Comparison of ENCODE assay signal across 12 mouse cellular contexts in genomic region chr13:50322512-50322911, GRCm38 (mm10).
DNase-seq lines count a peak whose midpoint lies in the region; ATAC-seq and TF ChIP-seq lines count a peak whose summit lies in the region.
"Had no signal": no experiment of that assay in that cellular context is flagged by ENCODE, and none has a peak within 500 bp of the region (broad histone marks: within the 10 kb centered on the region; RNA-seq: fewer than 3 reads in every experiment).

No protein-coding gene starts in this region.

- H3K4me1 ChIP-seq in liver, embryonic 12.5 days: no peaks in the 10 kb centered on the region
- H3K4me1 ChIP-seq in forebrain, embryonic 16.5 days (replicated peaks; ENCODE audit: control insufficient read depth, insufficient read depth, low read length): no peaks in the 10 kb centered on the region
- H3K4me1 ChIP-seq: limb, embryonic 15.5 days had no signal

- H3K4me2 ChIP-seq in liver, embryonic 12.5 days: no peak overlapping the region
- H3K4me2 ChIP-seq in forebrain, embryonic 16.5 days (ENCODE audit: low read length): no peak overlapping the region
- H3K4me2 ChIP-seq: limb, embryonic 15.5 days had no signal

- no peaks in the 10 kb centered on the region for H3K36me3 ChIP-seq in liver, embryonic 12.5 days
- no peaks in the 10 kb centered on the region for H3K36me3 ChIP-seq in forebrain, embryonic 16.5 days (ENCODE audit: control insufficient read depth, insufficient read depth)
- H3K36me3 ChIP-seq: limb, embryonic 15.5 days had no signal

- no peak for ATAC-seq in liver, embryonic 12.5 days
- no peak for ATAC-seq in forebrain, embryonic 16.5 days

- H3K4me3 ChIP-seq in gastrocnemius, adult 2 months: no peak overlapping the region
- H3K4me3 ChIP-seq in liver, embryonic 12.5 days: no peak overlapping the region
- no peak overlapping the region for H3K4me3 ChIP-seq in forebrain, embryonic 16.5 days (replicated peaks; ENCODE audit: low read length)
- H3K4me3 ChIP-seq: erythroblast, embryonic 14.5 days; limb, embryonic 15.5 days; myocyte had no signal

- H3K9ac ChIP-seq in liver, embryonic 12.5 days: no peak overlapping the region
- H3K9ac ChIP-seq in forebrain, embryonic 16.5 days (replicated peaks; ENCODE audit: low read depth, low read length): no peak overlapping the region
- H3K9ac ChIP-seq: limb, embryonic 15.5 days had no signal

- H3K27ac ChIP-seq in gastrocnemius, adult 2 months: no peak overlapping the region
- H3K27ac ChIP-seq in liver, embryonic 12.5 days: no peak overlapping the region
- H3K27ac ChIP-seq in forebrain, embryonic 16.5 days (ENCODE audit: low read length): no peak overlapping the region
- H3K27ac ChIP-seq: limb, embryonic 15.5 days had no signal

- 17% methylated on average over 4 of the region's 4 CpGs for WGBS in liver, embryonic 12.5 days (ENCODE audit: insufficient replicate concordance)
- WGBS in forebrain, embryonic 16.5 days: 57% methylated on average over 4 of the region's 4 CpGs

- no peaks in the 10 kb centered on the region for H3K9me3 ChIP-seq in liver, embryonic 12.5 days (replicated peaks)
- no peaks in the 10 kb centered on the region for H3K9me3 ChIP-seq in forebrain, embryonic 16.5 days (ENCODE audit: control insufficient read depth, low read length)
- H3K9me3 ChIP-seq: limb, embryonic 15.5 days had no signal

- H3K27me3 ChIP-seq in liver, embryonic 12.5 days (replicated peaks): no peaks in the 10 kb centered on the region
- H3K27me3 ChIP-seq in forebrain, embryonic 16.5 days (replicated peaks; ENCODE audit: control insufficient read depth, insufficient read depth, low read length): no peaks in the 10 kb centered on the region
- H3K27me3 ChIP-seq: limb, embryonic 15.5 days had no signal

- peak; percentile 53 for TF ChIP-seq CTCF in gastrocnemius, adult 2 months (IDR thresholded peaks at IDR 0.05)

- no peak for DNase-seq in gastrocnemius, adult 2 months
- DNase-seq in gastrocnemius, postnatal 36 days: no peak
- peak; percentile 5 for DNase-seq in liver
- DNase-seq in ZHBTc4 (ENCODE audit: low read depth, low spot score): peak; percentile 62
- peak; percentile 22 for DNase-seq in retina, embryonic 14.5 days (ENCODE audit: low spot score)
- no peak for DNase-seq in spleen, postnatal 36 days (ENCODE audit: low spot score in 2 of 2)
- DNase-seq: cerebellum, postnatal 25 days had no signal

- intact Hi-C loops in gastrocnemius, adult 2 months (cut with DNase I): no loop called here
- intact Hi-C loops in gastrocnemius, postnatal 36 days (cut with DNase I): no loop called here

Comparison
In these comparisons a context has a peak if more than half of its experiments do, and no peak if none do; other contexts are left out.
1. DNase-seq: peak in liver (single experiment), ZHBTc4 (single experiment) and retina, embryonic 14.5 days (single experiment); none in gastrocnemius, adult 2 months (single experiment), gastrocnemius, postnatal 36 days (0 of 2) and spleen, postnatal 36 days (0 of 2).